Mouse (Mus musculus): ENCODE measurements around the gene Tmem87b. TPM values are rescaled to one million over a fixed set of nuclear protein-coding genes. Genes with fewer than 3 reads are reported as not detected.

The Tmem87b gene
- polyA plus RNA-seq, 1 experiment from 2014 or later: 38.0 TPM

GRCm38 (mm10) chr2:128812761-128813160 lies 5.2 kb upstream of the Tmem87b start:
- Histone ChIP-seq H3K4me3 (ENCODE audit: low read depth, low read length) (no peak overlapping the region), H3K27me3 (ENCODE audit: control insufficient read depth, insufficient read depth, low read length) (no peaks in the 10 kb centered on the region), H3K9ac (replicated peaks; ENCODE audit: low read depth, low read length) (no peak overlapping the region), H3K9me3 (ENCODE audit: control insufficient read depth, low read depth, low read length) (no peaks in the 10 kb centered on the region), H3K27ac (ENCODE audit: low read length) (no peak overlapping the region), H3K36me3 (ENCODE audit: control insufficient read depth, insufficient read depth, low read length) (no peaks in the 10 kb centered on the region), H3K4me2 (replicated peaks; ENCODE audit: low read depth, low read length) (no peak overlapping the region), H3K4me1 (ENCODE audit: control insufficient read depth, insufficient read depth, low read length) (no peaks in the 10 kb centered on the region)
- no peak for ATAC-seq (ENCODE audit: insufficient number of reproducible peaks, insufficient read depth, low FRiP score, low read depth)
- WGBS: 45% methylated on average over 2 of the region's 2 CpGs

DNA sequence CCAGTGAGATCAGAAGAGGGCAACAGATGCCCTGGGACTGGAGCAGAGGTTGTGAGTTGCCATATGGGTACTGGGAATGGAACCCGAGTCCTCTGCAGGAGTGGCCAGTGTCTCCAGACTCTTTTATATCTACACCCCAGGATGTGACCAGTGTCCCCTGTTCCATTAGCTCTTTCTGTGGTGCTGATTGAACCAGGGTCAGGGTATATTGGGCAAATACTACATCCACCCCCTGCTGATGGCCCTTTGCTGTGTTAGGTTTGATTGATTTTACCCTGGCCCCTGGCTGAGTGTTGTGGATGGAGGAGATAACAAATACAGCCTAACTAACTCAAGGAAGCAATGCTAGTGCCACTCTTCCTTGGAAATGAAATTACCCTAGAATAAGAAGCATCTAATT lies 1.6 kb upstream of the Tmem87b start:
- H3K9me3 ChIP-seq (ENCODE audit: control insufficient read depth, low read depth, low read length): no peaks in the 10 kb centered on the region
- no peak for ATAC-seq (ENCODE audit: insufficient number of reproducible peaks, insufficient read depth, low FRiP score, low read depth)
- H3K9ac ChIP-seq (replicated peaks; ENCODE audit: low read depth, low read length): no peak overlapping the region
- no peaks in the 10 kb centered on the region for H3K27me3 ChIP-seq (ENCODE audit: control insufficient read depth, insufficient read depth, low read length)
- no peaks in the 10 kb centered on the region for H3K36me3 ChIP-seq (ENCODE audit: control insufficient read depth, insufficient read depth, low read length)
- peaks cover 6% of the 10 kb centered on the region; the same call in 1 of the 2 replicates for H3K4me1 ChIP-seq (ENCODE audit: control insufficient read depth, insufficient read depth, low read length)
- no peak overlapping the region for H3K4me2 ChIP-seq (replicated peaks; ENCODE audit: low read depth, low read length)
- H3K27ac ChIP-seq (ENCODE audit: low read length): no peak overlapping the region
- no peak overlapping the region for H3K4me3 ChIP-seq (ENCODE audit: low read depth, low read length)
- 93% methylated on average over 1 of the region's 1 CpGs for WGBS

DNA sequence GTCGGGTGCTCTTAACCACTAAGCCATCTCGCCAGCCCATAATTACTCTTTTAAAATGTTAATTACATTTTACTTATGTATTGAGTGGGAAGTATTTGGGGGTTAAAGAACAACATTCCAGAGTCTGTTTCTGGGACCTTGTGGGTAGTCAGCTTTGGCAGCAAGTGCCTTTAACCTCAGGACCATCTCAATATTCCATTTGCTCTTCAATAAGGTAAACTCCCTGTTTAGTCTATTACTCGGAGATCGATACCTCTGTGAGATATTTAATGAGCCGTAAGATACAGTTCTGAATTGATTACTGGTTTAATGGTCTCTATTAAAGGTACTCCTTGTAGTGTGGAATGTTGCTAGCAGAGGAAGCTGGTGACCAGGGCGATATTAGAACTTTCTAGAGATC lies 1.0 kb upstream of the Tmem87b start:
- H3K4me2 ChIP-seq (replicated peaks; ENCODE audit: low read depth, low read length): peak overlapping the region; percentile 51
- H3K36me3 ChIP-seq (ENCODE audit: control insufficient read depth, insufficient read depth, low read length): no peaks in the 10 kb centered on the region
- ATAC-seq (ENCODE audit: insufficient number of reproducible peaks, insufficient read depth, low FRiP score, low read depth): no peak
- H3K9me3 ChIP-seq (ENCODE audit: control insufficient read depth, low read depth, low read length): no peaks in the 10 kb centered on the region
- no peak overlapping the region; the same call in 1 of the 2 replicates for H3K27ac ChIP-seq (ENCODE audit: low read length)
- 50% methylated on average over 6 of the region's 6 CpGs for WGBS
- H3K9ac ChIP-seq (replicated peaks; ENCODE audit: low read depth, low read length): no peak overlapping the region
- H3K4me1 ChIP-seq (ENCODE audit: control insufficient read depth, insufficient read depth, low read length): peaks cover 6% of the 10 kb centered on the region; the same call in 1 of the 2 replicates
- no peaks in the 10 kb centered on the region for H3K27me3 ChIP-seq (ENCODE audit: control insufficient read depth, insufficient read depth, low read length)
- H3K4me3 ChIP-seq (ENCODE audit: low read depth, low read length): peak overlapping the region; percentile 78; the same call in 1 of the 2 replicates

DNA sequence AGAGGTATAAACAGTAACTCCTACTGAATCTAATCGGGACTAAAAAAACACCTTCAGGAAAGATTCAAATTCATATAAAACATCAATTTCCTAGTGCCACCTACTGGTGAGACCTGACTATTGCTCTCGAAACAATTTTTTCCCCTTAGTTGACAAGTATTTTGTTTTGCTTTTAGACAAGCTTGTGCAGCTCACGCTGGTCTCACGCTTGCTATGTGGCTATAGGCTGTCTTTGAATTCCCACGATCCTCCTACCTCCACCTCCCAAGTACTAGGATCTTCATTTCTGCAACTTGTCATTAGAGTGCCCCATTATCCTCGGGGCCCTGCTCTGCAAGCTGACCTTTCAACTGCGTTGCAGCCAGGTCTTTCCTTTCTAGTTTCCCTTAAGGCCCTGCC lies 532 bp upstream of the Tmem87b start:
- Histone ChIP-seq H3K4me3 (ENCODE audit: low read depth, low read length) (peak overlapping the region; percentile 78), H3K27me3 (ENCODE audit: control insufficient read depth, insufficient read depth, low read length) (no peaks in the 10 kb centered on the region), H3K27ac (ENCODE audit: low read length) (peak overlapping the region; percentile 83; the same call in 1 of the 2 replicates), H3K9me3 (ENCODE audit: control insufficient read depth, low read depth, low read length) (no peaks in the 10 kb centered on the region), H3K4me1 (ENCODE audit: control insufficient read depth, insufficient read depth, low read length) (peaks cover 6% of the 10 kb centered on the region; the same call in 1 of the 2 replicates), H3K4me2 (replicated peaks; ENCODE audit: low read depth, low read length) (peak overlapping the region; percentile 51), H3K36me3 (ENCODE audit: control insufficient read depth, insufficient read depth, low read length) (no peaks in the 10 kb centered on the region), H3K9ac (replicated peaks; ENCODE audit: low read depth, low read length) (no peak overlapping the region)
- WGBS: 0% methylated on average over 7 of the region's 7 CpGs
- ATAC-seq (ENCODE audit: insufficient number of reproducible peaks, insufficient read depth, low FRiP score, low read depth): no peak; the same call in 1 of the 2 replicates

DNA sequence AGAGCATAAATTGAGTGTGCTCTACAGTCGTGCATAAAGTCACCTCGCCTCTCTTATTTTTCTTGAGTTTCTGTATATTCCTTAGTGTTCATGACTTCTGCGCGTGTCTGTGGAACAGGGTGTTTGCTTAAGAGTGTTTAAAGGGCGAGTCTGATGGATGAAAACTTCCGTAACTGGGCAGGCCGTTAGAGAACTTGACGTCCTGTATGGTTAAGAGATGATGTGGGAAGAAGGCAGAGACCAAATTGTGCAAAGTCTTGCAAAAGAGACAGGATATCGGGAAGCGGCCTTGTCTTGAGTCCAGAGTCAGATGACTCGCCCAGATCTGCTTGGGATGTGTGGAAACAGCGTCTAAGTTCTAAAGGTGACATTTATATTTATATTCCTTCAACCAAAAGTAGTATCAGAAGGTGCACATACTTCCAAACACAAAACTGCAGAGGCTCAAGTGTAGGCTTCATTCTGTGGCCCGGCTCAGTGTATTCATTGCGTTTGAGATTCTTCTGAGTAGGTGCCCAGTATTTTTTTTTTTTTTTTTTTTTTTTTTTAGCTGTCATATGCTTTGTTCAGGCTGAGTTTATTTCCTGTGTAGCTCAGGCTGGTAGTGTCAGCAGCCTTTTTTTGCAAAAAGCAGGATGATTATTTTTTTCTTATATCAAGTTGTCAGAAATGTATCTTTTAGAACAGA lies 1.2 kb downstream of the Tmem87b start:
- H3K27ac ChIP-seq (ENCODE audit: low read length): peak overlapping the region; percentile 90
- H3K4me3 ChIP-seq (ENCODE audit: low read depth, low read length): peak overlapping the region; percentile 78
- H3K27me3 ChIP-seq (ENCODE audit: control insufficient read depth, insufficient read depth, low read length): no peaks in the 10 kb centered on the region
- H3K9ac ChIP-seq (replicated peaks; ENCODE audit: low read depth, low read length): peak overlapping the region; percentile 61
- no peaks in the 10 kb centered on the region for H3K9me3 ChIP-seq (ENCODE audit: control insufficient read depth, low read depth, low read length)
- 12% methylated on average over 14 of the region's 14 CpGs for WGBS
- peak overlapping the region; percentile 67 for H3K4me2 ChIP-seq (replicated peaks; ENCODE audit: low read depth, low read length)
- peaks cover 6% of the 10 kb centered on the region; the same call in 1 of the 2 replicates for H3K4me1 ChIP-seq (ENCODE audit: control insufficient read depth, insufficient read depth, low read length)
- no peak for ATAC-seq (ENCODE audit: insufficient number of reproducible peaks, insufficient read depth, low FRiP score, low read depth)
- H3K36me3 ChIP-seq (ENCODE audit: control insufficient read depth, insufficient read depth, low read length): peaks cover 3% of the 10 kb centered on the region; the same call in 1 of the 2 replicates

- H3K9ac ChIP-seq (replicated peaks; ENCODE audit: low read depth, low read length): no peak overlapping the region
- no peak overlapping the region for H3K4me2 ChIP-seq (replicated peaks; ENCODE audit: low read depth, low read length)
- 84% methylated on average over 2 of the region's 2 CpGs for WGBS
- no peak for ATAC-seq (ENCODE audit: insufficient number of reproducible peaks, insufficient read depth, low FRiP score, low read depth)
- peaks cover 6% of the 10 kb centered on the region; the same call in 1 of the 2 replicates for H3K4me1 ChIP-seq (ENCODE audit: control insufficient read depth, insufficient read depth, low read length)
- peaks cover 3% of the 10 kb centered on the region; the same call in 1 of the 2 replicates for H3K36me3 ChIP-seq (ENCODE audit: control insufficient read depth, insufficient read depth, low read length)
- H3K4me3 ChIP-seq (ENCODE audit: low read depth, low read length): no peak overlapping the region
- H3K27me3 ChIP-seq (ENCODE audit: control insufficient read depth, insufficient read depth, low read length): no peaks in the 10 kb centered on the region
- H3K9me3 ChIP-seq (ENCODE audit: control insufficient read depth, low read depth, low read length): no peaks in the 10 kb centered on the region
- no peak overlapping the region for H3K27ac ChIP-seq (ENCODE audit: low read length)
Measured at GRCm38 (mm10) chr2:128820631-128821030, 2.7 kb downstream of the Tmem87b start.

DNA sequence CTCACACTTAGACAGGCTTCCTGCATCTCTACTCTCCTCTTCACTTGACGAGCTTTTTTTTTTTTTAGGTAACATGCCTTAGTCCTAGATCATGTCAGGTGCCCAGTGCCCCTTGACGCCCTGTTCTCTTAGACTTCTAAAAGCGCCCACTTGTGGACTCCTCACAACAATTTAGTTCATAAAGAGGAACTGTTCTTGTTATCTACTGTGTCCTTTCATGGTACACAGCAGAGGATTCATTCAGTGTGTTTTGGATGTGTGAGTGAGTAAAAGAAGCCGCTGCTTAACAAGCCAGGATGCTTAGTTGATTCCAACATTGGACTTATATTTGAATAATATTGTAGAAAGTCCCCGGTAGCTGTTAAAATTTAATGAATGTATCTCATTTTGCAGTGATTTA lies 6.0 kb downstream of the Tmem87b start:
- 87% methylated on average over 5 of the region's 5 CpGs for WGBS
- Histone ChIP-seq H3K4me3 (ENCODE audit: low read depth, low read length) (no peak overlapping the region), H3K9me3 (ENCODE audit: control insufficient read depth, low read depth, low read length) (no peaks in the 10 kb centered on the region), H3K36me3 (ENCODE audit: control insufficient read depth, insufficient read depth, low read length) (peaks cover 9% of the 10 kb centered on the region), H3K27me3 (ENCODE audit: control insufficient read depth, insufficient read depth, low read length) (no peaks in the 10 kb centered on the region), H3K4me2 (replicated peaks; ENCODE audit: low read depth, low read length) (no peak overlapping the region), H3K27ac (ENCODE audit: low read length) (no peak overlapping the region), H3K9ac (replicated peaks; ENCODE audit: low read depth, low read length) (no peak overlapping the region), H3K4me1 (ENCODE audit: control insufficient read depth, insufficient read depth, low read length) (peaks cover 6% of the 10 kb centered on the region; the same call in 1 of the 2 replicates)
- no peak for ATAC-seq (ENCODE audit: insufficient number of reproducible peaks, insufficient read depth, low FRiP score, low read depth)

DNA sequence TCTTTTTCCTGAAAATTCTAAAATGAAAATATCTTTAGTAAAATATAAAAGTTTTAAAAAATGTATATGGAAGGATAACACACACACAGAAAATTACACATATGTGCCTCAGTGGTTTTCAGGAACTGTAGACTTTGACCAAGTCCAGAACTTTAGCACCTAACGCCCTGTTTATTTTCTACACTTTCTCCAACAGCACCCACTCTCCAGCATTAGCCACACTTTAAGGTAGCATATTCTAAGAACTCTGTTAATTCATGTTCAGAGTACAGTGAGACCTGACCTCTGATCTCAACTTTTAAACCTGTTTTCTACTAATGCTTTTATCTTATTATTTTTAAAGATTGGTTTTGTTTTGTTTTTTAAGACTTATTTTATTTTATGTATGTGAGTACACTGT lies 9.9 kb downstream of the Tmem87b start:
- 95% methylated on average over 1 of the region's 1 CpGs for WGBS
- no peak overlapping the region for H3K9ac ChIP-seq (replicated peaks; ENCODE audit: low read depth, low read length)
- no peaks in the 10 kb centered on the region for H3K9me3 ChIP-seq (ENCODE audit: control insufficient read depth, low read depth, low read length)
- no peak overlapping the region for H3K27ac ChIP-seq (ENCODE audit: low read length)
- H3K4me2 ChIP-seq (replicated peaks; ENCODE audit: low read depth, low read length): no peak overlapping the region
- no peaks in the 10 kb centered on the region for H3K27me3 ChIP-seq (ENCODE audit: control insufficient read depth, insufficient read depth, low read length)
- no peaks in the 10 kb centered on the region for H3K4me1 ChIP-seq (ENCODE audit: control insufficient read depth, insufficient read depth, low read length)
- no peak for ATAC-seq (ENCODE audit: insufficient number of reproducible peaks, insufficient read depth, low FRiP score, low read depth)
- peaks cover 12% of the 10 kb centered on the region for H3K36me3 ChIP-seq (ENCODE audit: control insufficient read depth, insufficient read depth, low read length)
- H3K4me3 ChIP-seq (ENCODE audit: low read depth, low read length): no peak overlapping the region
